Mouse (Mus musculus) intestine, postnatal 0 days (tissue): ENCODE results near the gene Tex264. TPM values are rescaled to one million over a fixed set of nuclear protein-coding genes. Genes with fewer than 3 reads are reported as not detected.
A peak's percentile ranks its signal among the peaks of the same experiment; 100 is the strongest.
"Not testable (repeated sequence)": the region's sequence is repeated elsewhere in the genome, so short reads cannot be mapped to it uniquely, and the experiment has no call there.

Experiments
- ATAC-seq: fragments of 200-750 bp; cut with Nextera tagmentation; 2 replicates; pipeline ENCODE4 v1.8.0; 2017; ENCODE audit warnings: mild to moderate bottlenecking, moderate TSS enrichment, moderate library complexity
- H3K27ac ChIP-seq: fragments of 300-500 bp; sonication (generic); 2 replicates; pipeline ENCODE4 v1.5.1; 2014; ENCODE audit warnings: mild to moderate bottlenecking, low read depth, low read length, moderate library complexity
- H3K27me3 ChIP-seq: fragments of 300-500 bp; sonication (generic); replicated peaks from 2 replicates; pipeline ENCODE4 v1.6.1; 2014; ENCODE audit warnings: low read length, mixed read lengths; ENCODE audit not compliant: control insufficient read depth, insufficient read depth
- H3K36me3 ChIP-seq: fragments of 300-500 bp; sonication (generic); 2 replicates; pipeline ENCODE4 v1.6.1; 2014; ENCODE audit warnings: mild to moderate bottlenecking, moderate library complexity; ENCODE audit not compliant: control insufficient read depth, insufficient read depth
- H3K4me1 ChIP-seq: fragments of 300-500 bp; sonication (generic); replicated peaks from 2 replicates; pipeline ENCODE4 v1.6.1; 2014; ENCODE audit warnings: antibody characterized with exemption, low read length, mixed read lengths; ENCODE audit not compliant: control insufficient read depth, insufficient read depth
- H3K4me2 ChIP-seq: fragments of 300-500 bp; sonication (generic); replicated peaks from 2 replicates; pipeline ENCODE4 v1.6.1; 2014; ENCODE audit warnings: low read depth, mild to moderate bottlenecking, moderate library complexity
- H3K4me3 ChIP-seq: fragments of 300-500 bp; sonication (generic); 2 replicates; pipeline ENCODE4 v1.5.1; 2014; ENCODE audit warnings: low read depth, low read length
- H3K9ac ChIP-seq: fragments of 300-500 bp; sonication (generic); 2 replicates; pipeline ENCODE4 v1.6.1; 2014; ENCODE audit warnings: mild to moderate bottlenecking, low read depth, low read length
- H3K9me3 ChIP-seq: fragments of 300-500 bp; sonication (generic); 2 replicates; pipeline ENCODE4 v1.6.1; 2016; ENCODE audit warnings: mixed run types; ENCODE audit not compliant: control insufficient read depth
- CTCF ChIP-seq: sonication (generic); IDR thresholded peaks from 2 replicates; pipeline ENCODE4 v1.5.1; 2016; ENCODE audit warnings: low read depth, mild to moderate bottlenecking, control low read depth, antibody characterized with exemption, moderate library complexity
- WGBS: fragments of 180-500 bp; shearing (Covaris S2); extraction: QIAGEN DNeasy Blood & Tissue Kit; methylation state at CpG from one replicate; pipeline ENCODE4 v1.1.7; 2014; 5-methylcytosine and 5-hydroxymethylcytosine counted together
- polyA plus RNA-seq: library from polyadenylated mRNA; unstranded; fragments of >200 nt; fragmentation: Nextera tagmentation; extraction: Ambion mirVana; gene quantifications from 2 replicates; pipeline ENCODE4 v1.2.1, GENCODE M21; 2015

Tex264 gene
- polyA plus RNA-seq, 1 experiment from 2014 or later: 109 TPM

DNA sequence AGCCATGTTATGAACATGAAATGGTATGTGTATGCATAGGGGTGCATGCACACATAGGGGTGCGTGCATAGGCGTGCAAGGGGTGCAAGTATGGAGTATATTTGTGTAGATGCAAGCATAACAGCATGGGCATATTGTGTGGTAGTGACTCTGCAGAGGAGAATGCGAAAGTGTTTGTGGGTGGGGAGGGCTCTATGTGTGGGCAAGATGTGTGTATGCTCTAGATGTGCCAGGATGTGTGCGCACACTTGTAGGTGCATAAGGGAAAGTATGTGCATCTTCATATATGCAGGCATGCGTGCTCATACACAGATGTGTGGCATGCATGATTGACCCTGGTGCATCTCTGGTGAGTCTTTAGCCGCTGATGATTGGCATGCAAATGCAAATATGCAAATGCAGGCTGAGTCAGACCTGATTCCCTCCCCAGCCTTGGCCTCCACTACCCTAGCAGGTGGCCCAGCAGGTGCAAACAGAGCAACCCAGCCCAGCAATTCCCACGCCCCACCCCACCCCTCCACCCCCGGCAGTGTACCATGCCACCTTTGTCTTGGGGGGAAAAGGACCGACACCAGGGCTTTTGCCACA is 39.9 kb downstream of the Tex264 start:
- WGBS: 66% methylated on average over 9 of the region's 9 CpGs
- no peaks in the 10 kb centered on the region for H3K4me1 ChIP-seq
- no peak overlapping the region for H3K4me2 ChIP-seq
- no peaks in the 10 kb centered on the region for H3K27me3 ChIP-seq
- H3K4me3 ChIP-seq: no peak overlapping the region
- no peak for TF ChIP-seq CTCF
- H3K36me3 ChIP-seq: no peaks in the 10 kb centered on the region
- H3K27ac ChIP-seq: no peak overlapping the region
- no peak for ATAC-seq
- H3K9ac ChIP-seq: no peak overlapping the region
- no peaks in the 10 kb centered on the region for H3K9me3 ChIP-seq

DNA sequence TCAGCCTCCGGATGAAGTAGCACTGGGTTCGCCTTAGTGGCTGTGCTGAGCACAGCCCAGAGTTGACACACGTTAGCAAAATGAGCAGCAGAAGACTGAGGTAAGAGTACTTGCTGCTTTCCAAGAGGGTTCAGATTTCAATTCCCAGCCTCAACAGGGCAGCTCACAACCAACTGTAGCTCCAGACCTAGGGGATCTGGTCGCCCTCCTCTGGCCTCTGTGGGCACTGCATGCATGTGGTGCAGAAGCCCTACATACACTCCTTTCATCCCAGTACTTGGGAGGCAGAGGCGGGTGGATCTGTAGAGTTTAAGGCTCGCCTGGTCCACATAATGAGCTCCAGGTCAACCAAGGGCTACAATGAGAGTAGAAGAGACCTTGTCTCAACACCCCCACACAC is 41.9 kb downstream of the Tex264 start:
- no peaks in the 10 kb centered on the region for H3K36me3 ChIP-seq
- H3K27me3 ChIP-seq: no peaks in the 10 kb centered on the region
- no peak overlapping the region for H3K4me3 ChIP-seq
- H3K4me1 ChIP-seq: no peaks in the 10 kb centered on the region
- H3K4me2 ChIP-seq: no peak overlapping the region
- ATAC-seq: no peak
- H3K27ac ChIP-seq: no peak overlapping the region
- H3K9me3 ChIP-seq: no peaks in the 10 kb centered on the region
- peak; percentile 35; the same call in 1 of the 2 replicates for TF ChIP-seq CTCF
- H3K9ac ChIP-seq: no peak overlapping the region
- 72% methylated on average over 6 of the region's 6 CpGs for WGBS

DNA sequence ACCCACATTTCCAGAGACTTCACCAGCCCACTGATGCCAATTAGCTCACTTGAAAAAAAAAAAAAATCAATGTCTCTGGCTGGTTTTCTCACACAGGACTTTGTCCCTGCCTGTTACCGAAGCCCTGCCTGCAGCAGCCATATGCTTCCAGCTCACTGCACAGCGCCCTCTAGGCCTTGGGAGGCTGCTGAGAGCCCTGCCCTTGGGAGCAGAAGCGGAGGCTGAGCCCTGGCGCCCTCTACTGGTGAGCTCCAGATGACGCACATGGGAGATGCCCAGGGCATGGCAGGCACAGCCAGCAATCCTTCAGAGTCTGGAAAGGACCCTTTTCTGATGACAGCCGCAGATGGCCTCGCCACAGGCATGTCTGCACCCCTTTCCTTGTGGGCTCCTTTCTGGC is 42.6 kb downstream of the Tex264 start:
- no peak overlapping the region for H3K4me3 ChIP-seq
- H3K27me3 ChIP-seq: no peaks in the 10 kb centered on the region
- TF ChIP-seq CTCF: peak; percentile 97
- no peak overlapping the region for H3K4me2 ChIP-seq
- no peak overlapping the region for H3K27ac ChIP-seq
- H3K9me3 ChIP-seq: no peaks in the 10 kb centered on the region
- H3K36me3 ChIP-seq: no peaks in the 10 kb centered on the region
- no peaks in the 10 kb centered on the region for H3K4me1 ChIP-seq
- no peak overlapping the region for H3K9ac ChIP-seq
- WGBS: 30% methylated on average over 7 of the region's 7 CpGs
- ATAC-seq: peak; percentile 72

DNA sequence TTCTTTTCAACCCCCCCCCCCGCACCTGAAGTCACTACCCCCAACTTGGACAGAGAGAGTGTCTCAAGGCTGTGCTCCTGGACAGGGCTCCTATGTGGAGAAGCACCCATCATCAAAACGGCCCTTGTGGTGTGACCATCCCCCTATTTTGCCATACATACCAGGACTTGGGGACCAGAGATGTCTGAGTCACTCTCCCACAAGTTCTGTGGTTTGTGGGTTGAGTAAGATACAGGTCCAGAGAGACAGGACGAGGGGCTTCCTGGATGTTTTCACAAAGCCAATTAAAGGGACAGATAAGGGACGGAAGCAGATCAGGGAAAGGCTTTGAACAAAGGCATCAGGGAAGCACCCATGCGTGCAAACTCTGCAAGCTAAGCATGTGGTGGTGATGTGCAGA is 44.4 kb downstream of the Tex264 start:
- Histone ChIP-seq H3K9ac (no peak overlapping the region), H3K4me3 (no peak overlapping the region), H3K27ac (no peak overlapping the region), H3K4me1 (no peaks in the 10 kb centered on the region), H3K4me2 (no peak overlapping the region), H3K9me3 (no peaks in the 10 kb centered on the region), H3K27me3 (no peaks in the 10 kb centered on the region), H3K36me3 (no peaks in the 10 kb centered on the region)
- ATAC-seq: no peak
- 49% methylated on average over 5 of the region's 5 CpGs for WGBS
- TF ChIP-seq CTCF: no peak

DNA sequence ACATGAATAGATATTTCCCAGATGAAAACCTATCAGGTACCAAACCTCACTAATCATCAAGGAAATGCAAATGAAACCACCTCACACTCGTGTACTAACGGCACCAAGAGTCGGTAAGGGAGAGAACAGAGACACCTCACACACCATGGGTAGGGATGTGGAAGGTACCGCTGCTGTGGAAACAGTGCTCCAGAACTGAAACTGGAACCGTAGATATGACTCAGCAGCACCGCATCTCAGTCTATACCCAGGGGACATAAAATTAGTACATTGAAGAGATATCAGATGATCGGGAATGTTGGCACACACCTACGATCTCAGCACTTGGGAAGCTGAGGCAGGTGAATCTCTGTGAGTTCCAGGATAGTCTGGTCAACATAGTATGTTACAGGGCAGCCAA is 47.6 kb downstream of the Tex264 start:
- Histone ChIP-seq H3K27me3 (no peaks in the 10 kb centered on the region), H3K4me1 (no peaks in the 10 kb centered on the region), H3K27ac (no peak overlapping the region), H3K4me3 (no peak overlapping the region), H3K4me2 (no peak overlapping the region), H3K9me3 (no peaks in the 10 kb centered on the region), H3K36me3 (no peaks in the 10 kb centered on the region), H3K9ac (no peak overlapping the region)
- WGBS: 89% methylated on average over 8 of the region's 8 CpGs
- ATAC-seq: no peak
- TF ChIP-seq CTCF: no peak

DNA sequence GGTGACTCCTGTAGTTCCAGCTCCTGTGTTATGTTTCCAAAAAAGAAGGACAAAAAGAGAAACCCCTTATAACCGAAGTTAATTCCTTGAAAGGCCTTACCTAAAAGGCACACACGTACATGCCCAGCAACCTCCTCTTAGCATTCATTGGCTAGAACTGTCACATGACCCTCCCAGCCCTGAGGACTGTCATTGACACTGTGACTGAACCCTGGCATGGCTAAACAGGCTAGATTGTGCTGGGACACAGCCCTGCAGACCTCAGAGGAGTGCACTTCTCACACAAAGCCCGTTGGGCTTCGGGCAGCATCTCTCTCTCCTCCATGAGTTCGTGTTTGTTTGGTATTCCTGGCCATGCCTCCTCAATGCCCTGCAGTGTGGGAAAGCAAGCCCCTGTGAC is 53.5 kb downstream of the Tex264 start:
- no peaks in the 10 kb centered on the region for H3K9me3 ChIP-seq
- no peak for ATAC-seq
- no peak overlapping the region for H3K27ac ChIP-seq
- H3K4me3 ChIP-seq: no peak overlapping the region
- WGBS: 61% methylated on average over 5 of the region's 5 CpGs
- TF ChIP-seq CTCF: no peak
- no peaks in the 10 kb centered on the region for H3K4me1 ChIP-seq
- no peak overlapping the region for H3K4me2 ChIP-seq
- H3K36me3 ChIP-seq: no peaks in the 10 kb centered on the region
- no peaks in the 10 kb centered on the region for H3K27me3 ChIP-seq
- no peak overlapping the region for H3K9ac ChIP-seq

DNA sequence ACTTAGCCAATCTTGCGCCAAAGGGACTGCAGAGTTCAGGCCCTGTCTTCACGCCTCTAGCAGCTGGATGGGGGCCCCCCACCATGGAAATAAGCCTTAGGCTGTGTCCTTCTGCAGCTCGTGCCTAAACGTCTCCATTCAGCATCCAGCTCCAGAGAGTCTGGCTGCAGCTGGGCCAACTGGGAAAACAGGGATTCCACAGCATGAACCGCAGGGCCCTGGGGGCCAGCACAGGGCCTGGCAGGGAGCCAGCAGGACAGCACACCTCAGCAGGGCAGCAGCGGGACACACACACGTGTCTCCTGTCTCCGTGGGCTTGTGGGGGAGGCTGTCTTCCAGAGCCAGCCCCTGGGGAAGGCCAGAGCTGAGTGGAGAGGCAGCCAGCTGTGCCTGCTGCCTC is 57.9 kb downstream of the Tex264 start:
- H3K27ac ChIP-seq, H3K4me2 ChIP-seq, H3K9me3 ChIP-seq, H3K4me1 ChIP-seq, H3K36me3 ChIP-seq, H3K4me3 ChIP-seq, H3K9ac ChIP-seq, H3K27me3 ChIP-seq, ATAC-seq: not testable (repeated sequence)
- 23% methylated on average over 8 of the region's 8 CpGs for WGBS
